Mouse (Mus musculus) right cerebral cortex, postnatal 36 days (tissue): Measurements from ENCODE around the gene Vmn1r53.
"Not testable (repeated sequence)": the region's sequence is repeated elsewhere in the genome, so short reads cannot be mapped to it uniquely, and the experiment has no call there.

Experiments
- DNase-seq, 2 experiments: peaks; one replicate each; pipeline ENCODE4 v3.0.0; 2022; ENCODE audit warnings: low spot score in 2 of 2, mixed read lengths in 1 of 2

Vmn1r53 gene

GRCm38 (mm10) chr6:90224338-90224737, at the start of gene Vmn1r53:
Gene Vmn1r53, minus strand, starts transcription at chr6:90224438.
- no peak for DNase-seq

GRCm38 (mm10) chr6:90246000-90246399, 21.8 kb upstream of the Vmn1r53 start, which contains the start of gene Vmn1r54:
Gene Vmn1r54, plus strand, starts transcription at chr6:90246300.
- no peak for DNase-seq

DNA sequence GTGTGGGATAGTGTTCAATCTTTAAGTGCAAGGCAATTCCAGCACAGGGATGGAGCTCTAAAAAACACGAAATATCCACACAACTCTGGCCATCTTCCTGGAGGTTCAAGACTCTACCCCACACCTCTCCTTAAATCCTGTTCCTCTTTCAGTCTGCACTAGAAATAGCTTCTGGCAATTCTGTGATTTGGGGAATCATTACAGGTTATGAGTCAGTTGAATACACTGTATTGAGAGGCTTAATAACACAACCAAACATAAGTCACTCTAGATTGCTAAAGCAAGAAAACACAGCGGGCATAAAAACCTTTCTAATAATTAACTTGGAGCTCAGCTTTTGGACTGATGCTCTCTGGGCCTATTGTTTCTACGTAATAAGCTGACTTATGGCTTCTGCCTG, 19.8 kb upstream of the Vmn1r53 start:
- no peak for DNase-seq

- DNase-seq: no peak
These were observed 8.4 kb upstream of the Vmn1r53 start for GRCm38 (mm10) chr6:90232681-90233080.

DNA sequence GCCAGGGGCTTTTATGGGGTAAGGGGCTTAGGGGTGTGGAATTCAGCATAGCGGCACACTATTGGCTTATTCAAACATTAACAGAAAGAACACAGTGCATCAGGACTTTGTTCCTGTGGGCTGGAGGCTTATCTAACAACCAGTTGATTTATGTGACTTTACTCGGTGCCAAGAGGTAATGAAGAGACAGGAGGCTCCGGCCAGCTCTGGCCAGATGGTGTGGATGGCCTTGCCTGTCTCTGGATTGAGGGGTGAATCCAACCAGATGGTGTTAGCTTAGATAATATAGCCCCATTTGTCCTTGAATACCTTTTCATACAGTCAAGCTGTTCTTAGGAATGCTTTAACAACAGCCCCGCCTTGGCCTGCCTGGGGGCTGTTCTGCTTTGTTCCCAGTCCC, 7.9 kb upstream of the Vmn1r53 start:
- DNase-seq: not testable (repeated sequence)

DNA sequence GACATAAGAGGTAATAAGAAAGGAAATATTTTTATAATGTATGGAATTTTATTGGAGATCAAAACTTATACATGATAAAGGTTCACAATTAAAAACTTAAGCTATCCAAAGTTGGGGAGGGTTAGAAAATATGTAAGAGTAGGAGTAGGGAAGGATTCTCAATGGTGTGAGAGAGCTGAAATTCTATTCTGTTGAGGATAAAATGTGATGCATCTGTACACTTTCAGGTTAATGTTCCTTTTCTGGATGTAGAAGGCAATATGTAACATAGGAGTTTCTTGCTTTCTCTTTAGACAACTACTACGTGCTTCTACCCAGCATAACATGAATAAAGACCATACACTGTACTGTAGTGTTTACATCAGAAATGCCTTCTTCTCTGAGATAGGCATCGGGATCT, 21.7 kb downstream of the Vmn1r53 start, which contains the start of gene V1ra8:
TSS of gene V1ra8 (plus strand) at position 301 of the 400 bp plus-strand sequence.
- not testable (repeated sequence) for DNase-seq

DNA sequence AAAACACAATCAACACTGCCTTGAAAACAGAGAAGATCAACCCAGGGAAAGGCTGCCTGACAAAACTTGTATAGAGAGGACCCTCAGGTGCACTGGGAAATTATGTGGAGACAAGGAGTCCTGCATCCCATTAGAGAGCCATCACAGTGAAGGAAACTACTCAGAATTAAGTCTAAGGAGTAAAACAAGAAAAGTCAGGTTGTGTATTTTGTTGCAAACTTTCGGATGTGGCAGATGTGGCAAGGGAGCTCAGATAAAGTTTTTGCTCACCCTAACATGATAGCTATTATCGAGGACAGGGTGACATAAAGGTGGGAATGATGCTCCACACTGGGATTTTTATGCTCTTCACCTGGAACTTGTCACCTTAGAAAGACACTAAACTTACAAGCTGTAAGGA, 49.7 kb downstream of the Vmn1r53 start, which contains the start of gene Vmn1r52:
TSS of gene Vmn1r52 (plus strand) at position 301 of the 400 bp plus-strand sequence.
- DNase-seq: no peak
